Mouse (Mus musculus): Measurements from ENCODE around the gene Ap1g1.

GRCm38 (mm10) chr8:109868003-109868679 is 89.8 kb downstream of the Ap1g1 start, which contains the start of gene Phlpp2:
- peak; percentile 50 for TF ChIP-seq CTCF (conservative IDR thresholded peaks at IDR 0.05; ENCODE audit: insufficient read depth, insufficient read length, low read depth, low read length)
- peak; percentile 54 for TF ChIP-seq POLR2A (IDR thresholded peaks at IDR 0.05; ENCODE audit: low read depth, low read length)

Data from kidney, adult 2 months (tissue).